Mouse (Mus musculus) urinary bladder, postnatal 36 days (tissue): ENCODE data around the gene Igf1r.

ENCODE experiments used
- DNase-seq, 2 experiments: peaks; one replicate each; pipeline ENCODE4 v3.0.0; 2022; ENCODE audit warnings: low spot score in 2 of 2, mixed read lengths in 1 of 2

The Igf1r gene

GRCm38 (mm10) chr7:68117981-68118380 lies 165.4 kb downstream of the Igf1r start:
- DNase-seq, result no peak

- DNase-seq, result no peak
Observed at GRCm38 (mm10) chr7:68119605-68120004, 167.0 kb downstream of the Igf1r start.

GRCm38 (mm10) chr7:68122418-68122817 lies 169.8 kb downstream of the Igf1r start:
- no peak for DNase-seq

GRCm38 (mm10) chr7:68125347-68125746 lies 172.7 kb downstream of the Igf1r start:
- no peak for DNase-seq

GRCm38 (mm10) chr7:68127799-68128261 lies 175.2 kb downstream of the Igf1r start:
- DNase-seq, result peak; percentile 34 to 54

GRCm38 (mm10) chr7:68128271-68128674 lies 175.6 kb downstream of the Igf1r start:
- DNase-seq, result no peak

GRCm38 (mm10) chr7:68129077-68129511 lies 176.5 kb downstream of the Igf1r start:
- DNase-seq, result peak; percentile 97

GRCm38 (mm10) chr7:68129546-68130253 lies 177.1 kb downstream of the Igf1r start:
- DNase-seq, result peak; percentile 90 to 91

- DNase-seq, result no peak
Observed at GRCm38 (mm10) chr7:68130950-68131580, 178.4 kb downstream of the Igf1r start.

- DNase-seq, result no peak
Observed at GRCm38 (mm10) chr7:68133679-68134078, 181.1 kb downstream of the Igf1r start.

GRCm38 (mm10) chr7:68134948-68135347 lies 182.3 kb downstream of the Igf1r start:
- DNase-seq, result peak in 1 of 2 experiments; percentile 40

- no peak for DNase-seq
Observed at GRCm38 (mm10) chr7:68136056-68136455, 183.4 kb downstream of the Igf1r start.

GRCm38 (mm10) chr7:68139384-68139783 lies 186.8 kb downstream of the Igf1r start:
- DNase-seq, result no peak

GRCm38 (mm10) chr7:68140041-68140807 lies 187.6 kb downstream of the Igf1r start:
- DNase-seq, result peak; percentile 14 to 44

- no peak for DNase-seq
Observed at GRCm38 (mm10) chr7:68144266-68144665, 191.6 kb downstream of the Igf1r start.

- DNase-seq, result no peak
Observed at GRCm38 (mm10) chr7:68148297-68149048, 195.8 kb downstream of the Igf1r start.

- DNase-seq, result no peak
Observed at GRCm38 (mm10) chr7:68151892-68152291, 199.3 kb downstream of the Igf1r start.

GRCm38 (mm10) chr7:68152458-68152857 lies 199.8 kb downstream of the Igf1r start:
- no peak for DNase-seq

- no peak for DNase-seq
Observed at GRCm38 (mm10) chr7:68153269-68153668, 200.6 kb downstream of the Igf1r start.

- no peak for DNase-seq
Observed at GRCm38 (mm10) chr7:68154588-68154987, 202.0 kb downstream of the Igf1r start.

GRCm38 (mm10) chr7:68160094-68160791 lies 207.6 kb downstream of the Igf1r start:
- DNase-seq, result no peak
